Mouse (Mus musculus): ENCODE measurements at regions not wholly inside any gene's neighbourhood (a gene's known extent, or its start where the extent isn't known, plus 50 kb on each side); places are given as distances from the start of the nearest gene placed in this dataset.

DNA sequence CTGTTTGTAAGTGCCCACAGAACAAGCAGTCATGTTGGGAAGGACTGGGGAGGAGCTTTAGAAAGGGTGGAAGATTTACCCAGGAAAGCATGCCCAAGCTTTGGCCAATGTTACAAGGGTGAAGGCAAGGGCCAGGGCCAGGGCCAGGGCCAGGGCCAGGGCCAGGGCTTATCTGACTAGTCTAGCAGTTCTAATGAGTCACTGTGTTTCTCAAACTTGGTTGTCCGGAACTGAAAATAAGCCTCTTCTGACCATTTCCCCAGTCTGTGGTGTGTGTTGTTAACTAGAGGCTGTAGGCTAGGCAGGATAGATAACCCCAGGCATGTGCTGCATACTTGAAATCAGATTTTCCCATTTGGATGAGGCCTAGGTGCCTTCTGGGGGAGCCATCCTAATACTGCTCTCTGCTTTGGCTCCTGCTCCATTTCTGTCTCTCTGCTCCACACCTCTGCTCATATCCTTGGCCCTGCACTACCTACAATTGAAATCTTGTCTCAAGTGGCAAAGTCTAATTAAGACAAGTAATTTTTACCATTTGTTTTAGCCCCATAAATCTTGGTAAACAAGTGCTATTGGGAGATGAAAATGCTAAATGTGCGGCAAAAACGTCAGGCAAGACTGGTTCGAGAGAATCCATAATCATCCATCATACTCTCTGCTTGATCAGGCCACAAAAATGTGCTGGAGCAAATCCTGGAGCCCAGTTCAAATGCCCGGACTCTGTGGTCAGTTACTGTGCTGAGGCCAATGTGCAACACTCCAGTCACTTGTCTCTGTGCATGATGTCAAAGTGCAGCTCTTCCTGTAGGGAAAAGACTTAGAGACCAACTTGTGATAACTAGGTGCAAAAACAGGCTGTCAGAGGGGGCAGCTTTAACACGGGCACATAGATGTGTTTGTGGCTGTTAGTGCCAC, 137.7 kb downstream of the Erv3 start:
- Histone ChIP-seq H3K27ac (no peak overlapping the region), H3K9ac (no peak overlapping the region), H3K9me3 (peaks cover 30% of the 10 kb centered on the region), H3K4me2 (replicated peaks) (no peak overlapping the region), H3K27me3 (no peaks in the 10 kb centered on the region), H3K4me3 (no peak overlapping the region), H3K36me3 (no peaks in the 10 kb centered on the region), H3K4me1 (no peaks in the 10 kb centered on the region)
- no peak for ATAC-seq (ENCODE audit: low FRiP score, low read depth)
- WGBS = 81% methylated on average over 6 of the region's 6 CpGs

DNA sequence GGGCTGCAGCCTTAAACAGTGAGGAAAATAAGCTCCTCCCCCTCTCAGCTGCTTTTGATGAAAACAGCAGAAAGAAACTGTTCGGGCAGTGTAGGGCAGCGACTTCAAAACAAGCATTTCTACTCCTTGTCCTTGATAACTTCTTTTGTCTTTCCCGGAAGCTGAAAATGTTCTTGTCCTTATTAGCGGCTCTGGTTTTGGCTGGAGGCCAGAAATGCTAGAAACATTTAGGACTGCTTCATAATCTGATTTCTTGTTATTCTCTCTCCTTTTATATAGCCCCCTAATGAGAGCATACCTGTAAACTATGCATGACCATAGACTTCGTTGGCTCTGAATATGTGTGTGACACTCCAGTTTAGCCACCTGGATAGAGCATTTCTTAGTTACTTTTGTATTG, 142.0 kb downstream of the Erv3 start:
- no peak for ATAC-seq (ENCODE audit: low FRiP score, low read depth)
- H3K27me3 ChIP-seq = no peaks in the 10 kb centered on the region
- no peak overlapping the region for H3K27ac ChIP-seq

DNA sequence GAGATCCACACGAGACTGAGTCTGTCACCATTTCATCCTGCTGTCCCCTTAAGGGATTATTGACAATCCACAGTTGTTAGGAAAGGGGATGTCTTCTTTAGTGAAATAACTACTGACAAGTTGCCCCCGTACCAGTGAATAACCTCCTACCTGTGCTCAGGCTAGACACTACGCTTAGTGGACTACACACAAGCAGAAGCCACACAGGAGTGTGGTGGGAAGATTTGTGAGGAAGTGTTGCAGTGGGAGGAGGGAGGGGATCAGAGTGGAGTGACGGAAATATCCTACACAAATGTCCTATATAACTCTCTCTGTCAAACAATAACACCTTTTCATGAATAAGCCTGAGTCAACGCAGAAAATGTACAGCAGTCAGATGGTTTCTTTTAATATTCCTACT, 142.7 kb downstream of the Erv3 start:
- Histone ChIP-seq H3K4me3 (no peak overlapping the region), H3K9me3 (no peaks in the 10 kb centered on the region), H3K4me1 (no peaks in the 10 kb centered on the region), H3K9ac (no peak overlapping the region), H3K36me3 (no peaks in the 10 kb centered on the region), H3K27ac (no peak overlapping the region), H3K4me2 (replicated peaks) (no peak overlapping the region), H3K27me3 (no peaks in the 10 kb centered on the region)
- 81% methylated on average over 5 of the region's 5 CpGs for WGBS
- ATAC-seq (ENCODE audit: low FRiP score, low read depth) = no peak

More for the DNA sequence above, 142.0 kb downstream of the Erv3 start:
- H3K36me3 ChIP-seq = no peaks in the 10 kb centered on the region
- peaks cover 7% of the 10 kb centered on the region; the same call in 1 of the 2 replicates for H3K9me3 ChIP-seq
- no peak overlapping the region for H3K9ac ChIP-seq
- no peak overlapping the region for H3K4me3 ChIP-seq
- no peaks in the 10 kb centered on the region for H3K4me1 ChIP-seq
- 81% methylated on average over 5 of the region's 5 CpGs for WGBS
- no peak overlapping the region for H3K4me2 ChIP-seq (replicated peaks)

- no peaks in the 10 kb centered on the region for H3K36me3 ChIP-seq
- ATAC-seq (ENCODE audit: low FRiP score, low read depth) = no peak
- no peaks in the 10 kb centered on the region for H3K4me1 ChIP-seq
- no peaks in the 10 kb centered on the region for H3K9me3 ChIP-seq
- WGBS = 85% methylated on average over 3 of the region's 3 CpGs
- H3K27ac ChIP-seq = no peak overlapping the region
- no peak overlapping the region for H3K4me3 ChIP-seq
- H3K9ac ChIP-seq = no peak overlapping the region
- H3K4me2 ChIP-seq (replicated peaks) = no peak overlapping the region
- H3K27me3 ChIP-seq = no peaks in the 10 kb centered on the region
Measured at GRCm38 (mm10) chr2:131715381-131715780, 144.2 kb downstream of the Erv3 start.

DNA sequence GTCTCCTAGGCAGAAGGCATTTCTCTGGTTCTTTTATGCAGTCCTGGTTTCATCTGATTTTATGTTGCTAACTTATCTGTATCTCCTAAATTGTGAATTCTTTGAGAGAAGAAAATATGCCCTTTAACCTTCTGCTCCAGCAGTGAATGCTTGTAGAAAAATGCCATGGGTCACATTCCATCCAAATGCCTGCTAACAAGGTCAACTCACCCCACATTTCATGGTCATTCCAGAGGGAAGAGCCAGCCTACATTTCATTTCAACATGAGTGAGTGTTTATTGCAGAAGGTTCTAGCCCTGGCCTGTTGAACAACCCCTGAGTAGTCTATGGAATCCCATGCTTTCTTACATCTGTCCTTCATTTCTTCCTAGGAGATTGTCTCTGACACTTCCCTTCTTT, 147.7 kb downstream of the Erv3 start:
- 0 out of 2 replicates have a peak, but pooled peaks cover 2% of the 10 kb centered on the region for H3K9me3 ChIP-seq
- no peak overlapping the region for H3K4me2 ChIP-seq (replicated peaks)
- H3K4me3 ChIP-seq = no peak overlapping the region
- no peaks in the 10 kb centered on the region for H3K36me3 ChIP-seq
- H3K9ac ChIP-seq = no peak overlapping the region
- no peak overlapping the region for H3K27ac ChIP-seq
- no peak for ATAC-seq (ENCODE audit: low FRiP score, low read depth)
- H3K4me1 ChIP-seq = no peaks in the 10 kb centered on the region
- no peaks in the 10 kb centered on the region for H3K27me3 ChIP-seq

GRCm38 (mm10) chr2:131706565-131706964, 144.5 kb upstream of the Adra1d start:
- no peaks in the 10 kb centered on the region for H3K36me3 ChIP-seq
- H3K9me3 ChIP-seq = 0 out of 2 replicates have a peak, but pooled peaks cover 2% of the 10 kb centered on the region
- 86% methylated on average over 4 of the region's 4 CpGs for WGBS
- H3K4me1 ChIP-seq = peaks cover 3% of the 10 kb centered on the region; the same call in 1 of the 2 replicates
- no peak overlapping the region for H3K4me2 ChIP-seq (replicated peaks)
- no peak overlapping the region for H3K27ac ChIP-seq
- no peak overlapping the region for H3K9ac ChIP-seq
- H3K4me3 ChIP-seq = no peak overlapping the region
- no peak for ATAC-seq (ENCODE audit: low FRiP score, low read depth)
- H3K27me3 ChIP-seq = no peaks in the 10 kb centered on the region

DNA sequence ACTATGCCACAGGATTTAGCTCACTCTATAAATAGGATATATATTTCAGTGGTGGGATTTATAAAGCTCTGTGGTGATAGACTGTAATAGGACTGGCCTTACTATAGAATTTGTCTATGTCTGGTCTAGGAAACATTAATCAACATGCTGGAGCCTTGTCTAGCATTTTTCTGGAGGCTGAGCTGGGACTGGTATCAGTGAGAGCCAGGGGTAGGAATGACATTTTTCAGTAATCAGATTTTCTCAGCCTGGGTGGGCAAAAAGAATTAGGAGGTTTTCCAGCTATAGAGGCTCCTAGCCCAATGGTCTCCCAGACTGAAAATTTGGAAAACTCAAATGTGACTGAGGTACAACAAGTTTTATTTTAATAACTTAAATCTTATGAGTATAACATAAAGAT, 142.3 kb upstream of the Adra1d start:
- no peak overlapping the region for H3K9ac ChIP-seq

GRCm38 (mm10) chr2:131702146-131702545, 140.1 kb upstream of the Adra1d start:
- Histone ChIP-seq H3K27ac (no peak overlapping the region), H3K9ac (no peak overlapping the region), H3K36me3 (no peaks in the 10 kb centered on the region), H3K4me2 (replicated peaks) (no peak overlapping the region), H3K9me3 (no peaks in the 10 kb centered on the region), H3K27me3 (no peaks in the 10 kb centered on the region), H3K4me3 (no peak overlapping the region), H3K4me1 (peaks cover 3% of the 10 kb centered on the region; the same call in 1 of the 2 replicates)
- ATAC-seq (ENCODE audit: low FRiP score, low read depth) = no peak
- WGBS = 86% methylated on average over 4 of the region's 4 CpGs

More for the DNA sequence above, 142.3 kb upstream of the Adra1d start:
- H3K27ac ChIP-seq = no peak overlapping the region
- H3K4me1 ChIP-seq = peaks cover 3% of the 10 kb centered on the region; the same call in 1 of the 2 replicates
- H3K9me3 ChIP-seq = 0 out of 2 replicates have a peak, but pooled peaks cover 1% of the 10 kb centered on the region
- H3K4me3 ChIP-seq = no peak overlapping the region
- H3K4me2 ChIP-seq (replicated peaks) = no peak overlapping the region
- H3K36me3 ChIP-seq = no peaks in the 10 kb centered on the region
- ATAC-seq (ENCODE audit: low FRiP score, low read depth) = 0 out of 2 replicates have a peak, but pooled peaks have one; percentile 5
- no peaks in the 10 kb centered on the region for H3K27me3 ChIP-seq

- no peaks in the 10 kb centered on the region for H3K9me3 ChIP-seq
- WGBS = 81% methylated on average over 3 of the region's 3 CpGs
- no peak for ATAC-seq (ENCODE audit: low FRiP score, low read depth)
- peaks cover 3% of the 10 kb centered on the region; the same call in 1 of the 2 replicates for H3K4me1 ChIP-seq
- no peak overlapping the region for H3K4me2 ChIP-seq (replicated peaks)
- H3K36me3 ChIP-seq = no peaks in the 10 kb centered on the region
- no peaks in the 10 kb centered on the region for H3K27me3 ChIP-seq
- no peak overlapping the region for H3K9ac ChIP-seq
- no peak overlapping the region for H3K27ac ChIP-seq
- H3K4me3 ChIP-seq = no peak overlapping the region
Measured at GRCm38 (mm10) chr2:131699798-131700197, 137.7 kb upstream of the Adra1d start.

DNA sequence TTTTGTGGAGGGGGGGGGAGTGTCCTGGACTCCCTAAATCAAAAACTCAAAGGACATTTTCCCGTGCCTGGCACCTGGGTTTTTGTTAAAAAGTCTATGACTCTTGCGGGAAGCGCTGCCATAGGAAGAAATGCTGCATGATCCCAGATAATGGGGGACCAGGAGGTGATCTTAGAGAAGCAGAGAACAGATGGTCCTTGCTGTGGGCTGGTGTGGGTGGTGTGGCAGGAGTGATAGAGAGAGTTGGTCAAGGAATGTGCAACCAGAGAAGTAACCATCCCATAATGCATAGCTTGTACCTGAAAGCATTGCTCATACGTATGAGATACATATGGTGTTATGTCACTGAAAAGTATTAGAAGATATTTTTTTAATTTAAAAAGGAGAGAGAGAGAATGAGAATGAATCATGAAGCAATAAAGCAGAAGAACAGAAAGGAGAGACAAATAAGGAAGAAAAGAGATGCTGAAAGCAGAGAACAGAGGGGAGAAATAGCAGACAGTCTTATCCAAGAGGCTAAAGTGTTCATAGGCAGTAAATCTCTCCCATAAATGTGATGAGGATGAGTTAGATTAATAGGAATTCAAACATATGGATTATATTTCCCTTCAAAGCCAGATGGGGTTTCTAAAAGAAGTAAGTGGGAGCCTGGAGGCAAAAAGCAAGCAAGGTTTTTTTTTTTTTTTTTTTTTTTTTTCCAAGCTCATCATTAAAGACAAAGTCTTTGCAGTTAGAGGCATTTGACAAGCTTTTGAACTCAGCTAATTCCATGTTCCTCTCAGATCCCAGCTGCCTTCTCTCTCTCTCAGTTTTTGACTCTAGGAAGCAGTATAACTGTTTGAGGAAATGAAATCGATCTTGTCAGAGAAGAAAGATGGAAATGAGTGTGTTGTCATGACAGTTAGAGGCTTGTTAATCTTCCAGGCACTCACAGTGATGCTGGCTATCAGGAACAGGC, 136.2 kb upstream of the Adra1d start:
- 65% methylated on average over 5 of the region's 5 CpGs for WGBS
- Histone ChIP-seq H3K4me3 (no peak overlapping the region), H3K36me3 (no peaks in the 10 kb centered on the region), H3K9ac (no peak overlapping the region), H3K27ac (no peak overlapping the region), H3K4me2 (replicated peaks) (no peak overlapping the region), H3K4me1 (no peaks in the 10 kb centered on the region), H3K9me3 (no peaks in the 10 kb centered on the region), H3K27me3 (no peaks in the 10 kb centered on the region)
- ATAC-seq (ENCODE audit: low FRiP score, low read depth) = no peak

DNA sequence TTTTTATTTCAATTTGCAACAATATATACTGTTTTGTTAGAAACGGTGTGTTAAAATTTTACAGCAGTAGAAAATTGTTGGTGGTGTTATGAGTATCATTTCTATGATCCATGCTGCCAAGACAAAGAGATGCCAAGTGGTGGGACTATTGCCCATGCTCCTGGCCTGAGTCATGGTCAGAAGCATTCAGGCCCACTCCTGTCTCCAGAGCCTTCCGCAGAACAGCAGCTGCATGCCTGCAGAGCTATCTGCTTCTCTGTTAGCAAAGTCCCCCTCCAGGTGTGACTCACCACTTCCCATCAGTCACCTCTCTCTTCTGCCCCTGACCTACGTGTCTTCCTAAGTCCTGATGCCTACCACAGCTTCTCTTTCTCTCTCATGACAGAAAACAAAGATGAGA, 134.2 kb upstream of the Adra1d start:
- Histone ChIP-seq H3K27ac (no peak overlapping the region), H3K36me3 (no peaks in the 10 kb centered on the region), H3K27me3 (no peaks in the 10 kb centered on the region), H3K9me3 (no peaks in the 10 kb centered on the region), H3K4me2 (replicated peaks) (no peak overlapping the region), H3K9ac (no peak overlapping the region), H3K4me3 (no peak overlapping the region), H3K4me1 (no peaks in the 10 kb centered on the region)
- no peak for ATAC-seq (ENCODE audit: low FRiP score, low read depth)
- WGBS = 73% methylated on average over 3 of the region's 3 CpGs

DNA sequence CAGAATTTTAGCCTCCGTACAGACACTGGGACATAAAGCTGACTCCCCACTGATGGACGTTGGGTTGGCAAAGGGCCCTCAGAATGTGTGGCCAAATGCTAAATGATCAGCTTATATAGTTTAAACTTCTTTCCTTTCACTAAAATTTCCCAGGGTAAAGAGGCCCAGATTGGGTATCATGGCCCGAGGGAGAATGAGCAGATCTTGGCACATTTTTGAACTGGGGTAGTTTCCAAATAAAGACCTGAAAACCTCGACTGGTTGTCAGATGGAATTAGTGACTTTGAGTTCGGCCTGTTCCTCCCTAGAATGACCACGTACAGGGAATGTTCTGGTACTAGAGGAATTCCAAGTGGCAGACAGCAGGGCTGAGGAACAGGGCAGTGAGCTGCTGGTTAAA, 127.9 kb upstream of the Adra1d start:
- H3K27ac ChIP-seq = no peak overlapping the region
- 0 out of 2 replicates have a peak, but pooled peaks cover 5% of the 10 kb centered on the region for H3K4me1 ChIP-seq
- no peak for ATAC-seq (ENCODE audit: low FRiP score, low read depth)
- 75% methylated on average over 6 of the region's 6 CpGs for WGBS
- H3K9ac ChIP-seq = no peak overlapping the region
- H3K27me3 ChIP-seq = no peaks in the 10 kb centered on the region
- no peak overlapping the region for H3K4me2 ChIP-seq (replicated peaks)
- H3K9me3 ChIP-seq = no peaks in the 10 kb centered on the region; the same call in 1 of the 2 replicates
- no peak overlapping the region for H3K4me3 ChIP-seq
- no peaks in the 10 kb centered on the region for H3K36me3 ChIP-seq

Measured in limb, embryonic 13.5 days (tissue).